Mouse (Mus musculus): ENCODE data around the gene Gm37419. TPM values are rescaled to one million over a fixed set of nuclear protein-coding genes. Genes with fewer than 3 reads are reported as not detected.

The Gm37419 gene
- total RNA-seq, 1 experiment from 2014 or later: not detected

- ATAC-seq (replicated peaks; ENCODE audit: insufficient number of reproducible peaks, low FRiP score, low TSS enrichment, poor library complexity, severe bottlenecking): peak; percentile 33; the same call in 1 of the 2 replicates
Measured at GRCm38 (mm10) chr16:23991170-23991569, 2.9 kb downstream of the Gm37419 start.

- no peak for ATAC-seq (replicated peaks; ENCODE audit: insufficient number of reproducible peaks, low FRiP score, low TSS enrichment, poor library complexity, severe bottlenecking)
Measured at GRCm38 (mm10) chr16:23991846-23992580, 3.7 kb downstream of the Gm37419 start.

GRCm38 (mm10) chr16:23993351-23994321 lies 5.4 kb downstream of the Gm37419 start:
- ATAC-seq (replicated peaks; ENCODE audit: insufficient number of reproducible peaks, low FRiP score, low TSS enrichment, poor library complexity, severe bottlenecking): peak; percentile 74

GRCm38 (mm10) chr16:23996342-23996741 lies 8.1 kb downstream of the Gm37419 start:
- no peak for ATAC-seq (replicated peaks; ENCODE audit: insufficient number of reproducible peaks, low FRiP score, low TSS enrichment, poor library complexity, severe bottlenecking)

GRCm38 (mm10) chr16:23997228-23997627 lies 8.9 kb downstream of the Gm37419 start:
- ATAC-seq (replicated peaks; ENCODE audit: insufficient number of reproducible peaks, low FRiP score, low TSS enrichment, poor library complexity, severe bottlenecking): no peak

- no peak for ATAC-seq (replicated peaks; ENCODE audit: insufficient number of reproducible peaks, low FRiP score, low TSS enrichment, poor library complexity, severe bottlenecking)
Measured at GRCm38 (mm10) chr16:23997912-23998311, 9.6 kb downstream of the Gm37419 start.

GRCm38 (mm10) chr16:24005928-24006327 lies 17.6 kb downstream of the Gm37419 start:
- ATAC-seq (replicated peaks; ENCODE audit: insufficient number of reproducible peaks, low FRiP score, low TSS enrichment, poor library complexity, severe bottlenecking): no peak

- no peak for ATAC-seq (replicated peaks; ENCODE audit: insufficient number of reproducible peaks, low FRiP score, low TSS enrichment, poor library complexity, severe bottlenecking)
Measured at GRCm38 (mm10) chr16:24009891-24010290, 21.6 kb downstream of the Gm37419 start.

GRCm38 (mm10) chr16:24011306-24011705 lies 23.0 kb downstream of the Gm37419 start:
- ATAC-seq (replicated peaks; ENCODE audit: insufficient number of reproducible peaks, low FRiP score, low TSS enrichment, poor library complexity, severe bottlenecking): no peak

GRCm38 (mm10) chr16:24012066-24012465 lies 23.8 kb downstream of the Gm37419 start:
- ATAC-seq (replicated peaks; ENCODE audit: insufficient number of reproducible peaks, low FRiP score, low TSS enrichment, poor library complexity, severe bottlenecking): peak; percentile 80

GRCm38 (mm10) chr16:24014378-24014777 lies 26.1 kb downstream of the Gm37419 start:
- no peak for ATAC-seq (replicated peaks; ENCODE audit: insufficient number of reproducible peaks, low FRiP score, low TSS enrichment, poor library complexity, severe bottlenecking)

- 0 out of 2 replicates have a peak, but pooled peaks have one; percentile 50 for ATAC-seq (replicated peaks; ENCODE audit: insufficient number of reproducible peaks, low FRiP score, low TSS enrichment, poor library complexity, severe bottlenecking)
Measured at GRCm38 (mm10) chr16:24016273-24016672, 28.0 kb downstream of the Gm37419 start.

GRCm38 (mm10) chr16:24016742-24017141 lies 28.5 kb downstream of the Gm37419 start:
- 0 out of 2 replicates have a peak, but pooled peaks have one; percentile 50 for ATAC-seq (replicated peaks; ENCODE audit: insufficient number of reproducible peaks, low FRiP score, low TSS enrichment, poor library complexity, severe bottlenecking)

GRCm38 (mm10) chr16:24021722-24022121 lies 33.4 kb downstream of the Gm37419 start:
- no peak for ATAC-seq (replicated peaks; ENCODE audit: insufficient number of reproducible peaks, low FRiP score, low TSS enrichment, poor library complexity, severe bottlenecking)

- no peak for ATAC-seq (replicated peaks; ENCODE audit: insufficient number of reproducible peaks, low FRiP score, low TSS enrichment, poor library complexity, severe bottlenecking)
Measured at GRCm38 (mm10) chr16:24022605-24023004, 34.3 kb downstream of the Gm37419 start.

- ATAC-seq (replicated peaks; ENCODE audit: insufficient number of reproducible peaks, low FRiP score, low TSS enrichment, poor library complexity, severe bottlenecking): no peak
Measured at GRCm38 (mm10) chr16:24025442-24025841, 37.2 kb downstream of the Gm37419 start.

GRCm38 (mm10) chr16:24029965-24030672 lies 41.8 kb downstream of the Gm37419 start:
- no peak for ATAC-seq (replicated peaks; ENCODE audit: insufficient number of reproducible peaks, low FRiP score, low TSS enrichment, poor library complexity, severe bottlenecking)

- no peak; the same call in 1 of the 2 replicates for ATAC-seq (replicated peaks; ENCODE audit: insufficient number of reproducible peaks, low FRiP score, low TSS enrichment, poor library complexity, severe bottlenecking)
Measured at GRCm38 (mm10) chr16:24033259-24033658, 45.0 kb downstream of the Gm37419 start.

GRCm38 (mm10) chr16:24034450-24034849 lies 46.2 kb downstream of the Gm37419 start:
- no peak for ATAC-seq (replicated peaks; ENCODE audit: insufficient number of reproducible peaks, low FRiP score, low TSS enrichment, poor library complexity, severe bottlenecking)
